Mouse (Mus musculus): ENCODE measurements around the gene Git2. TPM values are rescaled to one million over a fixed set of nuclear protein-coding genes. Genes with fewer than 3 reads are reported as not detected.
A peak's percentile ranks its signal among the peaks of the same experiment; 100 is the strongest.

Gene Git2
- total RNA-seq, 1 experiment, result 29.8 TPM

DNA sequence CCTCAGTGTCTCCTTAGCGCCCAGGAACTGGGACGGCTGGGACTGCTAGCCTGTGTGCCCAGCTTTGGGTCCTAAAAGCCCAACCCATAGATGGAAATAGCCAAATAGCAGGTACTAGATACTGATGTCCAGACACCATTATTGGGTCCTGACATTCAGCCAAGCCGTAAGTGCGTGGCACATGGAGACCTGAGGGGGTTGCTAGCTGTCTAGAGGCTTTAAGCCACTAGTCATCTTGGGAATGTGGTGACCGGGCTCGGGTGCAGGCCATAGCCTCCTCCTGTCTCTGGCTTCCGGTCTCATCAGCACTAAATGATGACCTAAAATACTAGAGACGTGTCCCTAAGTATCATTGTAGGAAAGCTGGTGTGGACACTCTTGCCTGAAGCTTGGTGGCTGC, 57.4 kb downstream of the Git2 start:
- H3K27ac ChIP-seq (ENCODE audit: insufficient read depth, low read depth, low read length, poor library complexity, severe bottlenecking), result no peak overlapping the region
- peaks cover 74% of the 10 kb centered on the region for H3K36me3 ChIP-seq (ENCODE audit: control insufficient read depth, insufficient read depth, low read length, poor library complexity, severe bottlenecking)
- H3K9ac ChIP-seq (ENCODE audit: insufficient read depth, low read depth, low read length, poor library complexity, severe bottlenecking), result no peak overlapping the region
- no peak for TF ChIP-seq MAFK (IDR thresholded peaks at IDR 0.05; ENCODE audit: insufficient read depth, low read depth, low read length)
- no peak for TF ChIP-seq ZNF384 (IDR thresholded peaks at IDR 0.05; ENCODE audit: low read depth, low read length)
- no peak for TF ChIP-seq HCFC1 (IDR thresholded peaks at IDR 0.05; ENCODE audit: borderline replicate concordance, insufficient read depth, low read length)
- no peak for TF ChIP-seq ZC3H11A (IDR thresholded peaks at IDR 0.05; ENCODE audit: borderline replicate concordance, low read depth, low read length)
- no peak for TF ChIP-seq CHD2 (IDR thresholded peaks at IDR 0.05; ENCODE audit: low read depth, low read length)
- H3K4me3 ChIP-seq (ENCODE audit: insufficient read depth in 1 of 2, low read depth in 1 of 2, low read length in 2 of 2, poor library complexity in 1 of 2, severe bottlenecking in 1 of 2), result no peak overlapping the region
- in situ Hi-C loops (cut with MboI; ENCODE audit: low sequenced_read_pairs in 2 of 2, unreplicated experiment in 2 of 2), result no loop called here
- H3K9me3 ChIP-seq (ENCODE audit: control insufficient read depth, insufficient read depth, low read depth, low read length), result no peaks in the 10 kb centered on the region
- H3K4me1 ChIP-seq (ENCODE audit: control insufficient read depth in 2 of 2, insufficient read depth in 2 of 2, low read length in 2 of 2, poor library complexity in 1 of 2), result peaks cover 0 to 6% of the 10 kb centered on the region in 2 experiments; a peak in 1 of 4 replicates
- no peak for DNase-seq (ENCODE audit: low read depth, low spot score)

DNA sequence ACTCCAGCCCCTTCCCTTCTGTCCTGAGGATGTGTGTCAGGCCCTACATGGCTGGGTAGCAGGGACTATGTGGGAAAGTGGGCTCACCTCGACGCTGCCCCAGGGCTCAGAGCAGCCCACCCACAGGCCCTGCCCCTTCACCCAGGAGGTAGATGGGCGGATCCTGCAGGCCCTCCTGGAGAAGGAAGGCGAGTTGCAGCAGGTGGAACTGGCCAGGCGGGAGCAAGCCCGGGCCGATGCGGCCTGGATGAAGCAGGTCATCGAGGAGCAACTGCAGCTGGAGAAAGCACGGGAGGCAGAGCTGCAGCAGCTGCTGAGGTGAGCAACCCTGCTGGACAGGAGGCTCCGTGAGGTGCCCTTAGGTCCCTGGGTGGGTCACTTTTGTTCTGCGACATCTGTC, 58.0 kb downstream of the Git2 start:
- peaks cover 77% of the 10 kb centered on the region for H3K36me3 ChIP-seq (ENCODE audit: control insufficient read depth, insufficient read depth, low read length, poor library complexity, severe bottlenecking)
- TF ChIP-seq ZNF384 (IDR thresholded peaks at IDR 0.05; ENCODE audit: low read depth, low read length) (no peak), CHD2 (IDR thresholded peaks at IDR 0.05; ENCODE audit: low read depth, low read length) (no peak)
- DNase-seq (ENCODE audit: low read depth, low spot score), result no peak
- H3K27ac ChIP-seq (ENCODE audit: insufficient read depth, low read depth, low read length, poor library complexity, severe bottlenecking), result no peak overlapping the region
- H3K4me3 ChIP-seq (ENCODE audit: insufficient read depth in 1 of 2, low read depth in 1 of 2, low read length in 2 of 2, poor library complexity in 1 of 2, severe bottlenecking in 1 of 2), result no peak overlapping the region
- no peak overlapping the region for H3K9ac ChIP-seq (ENCODE audit: insufficient read depth, low read depth, low read length, poor library complexity, severe bottlenecking)
- peaks cover 0 to 6% of the 10 kb centered on the region in 2 experiments; a peak in 1 of 4 replicates for H3K4me1 ChIP-seq (ENCODE audit: control insufficient read depth in 2 of 2, insufficient read depth in 2 of 2, low read length in 2 of 2, poor library complexity in 1 of 2)
- in situ Hi-C loops (cut with MboI; ENCODE audit: low sequenced_read_pairs in 2 of 2, unreplicated experiment in 2 of 2), result no loop called here
- H3K9me3 ChIP-seq (ENCODE audit: control insufficient read depth, insufficient read depth, low read depth, low read length), result no peaks in the 10 kb centered on the region

DNA sequence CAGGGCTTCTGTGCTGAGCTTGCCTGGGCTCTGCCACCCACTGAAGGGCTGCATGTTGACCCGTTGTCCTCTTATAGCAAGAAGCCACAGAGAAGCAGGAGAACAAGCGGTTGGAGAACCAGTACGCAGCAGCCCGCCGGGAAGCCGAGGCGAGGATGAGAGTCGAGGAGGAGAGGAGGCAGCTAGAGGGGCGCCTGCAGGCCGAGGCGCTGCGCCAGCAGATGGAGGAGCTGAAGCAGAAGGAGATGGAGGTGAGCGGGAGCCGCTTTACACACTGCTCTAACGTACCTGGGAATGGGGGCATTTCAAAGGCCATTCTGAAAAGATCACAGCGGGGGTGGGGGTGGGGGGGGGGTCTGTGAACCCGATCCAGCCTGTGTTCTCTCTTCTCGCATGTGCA, 60.8 kb downstream of the Git2 start:
- in situ Hi-C loops (cut with MboI; ENCODE audit: low sequenced_read_pairs in 2 of 2, unreplicated experiment in 2 of 2), result no loop called here
- Histone ChIP-seq H3K9ac (ENCODE audit: insufficient read depth, low read depth, low read length, poor library complexity, severe bottlenecking) (no peak overlapping the region), H3K27ac (ENCODE audit: insufficient read depth, low read depth, low read length, poor library complexity, severe bottlenecking) (no peak overlapping the region), H3K4me3 (ENCODE audit: insufficient read depth in 1 of 2, low read depth in 1 of 2, low read length in 2 of 2, poor library complexity in 1 of 2, severe bottlenecking in 1 of 2) (no peak overlapping the region), H3K36me3 (ENCODE audit: control insufficient read depth, insufficient read depth, low read length, poor library complexity, severe bottlenecking) (peaks cover 63% of the 10 kb centered on the region), H3K4me1 (ENCODE audit: control insufficient read depth in 2 of 2, insufficient read depth in 2 of 2, low read length in 2 of 2, poor library complexity in 1 of 2) (peaks cover 0 to 9% of the 10 kb centered on the region in 2 experiments; a peak in 1 of 4 replicates), H3K9me3 (ENCODE audit: control insufficient read depth, insufficient read depth, low read depth, low read length) (no peaks in the 10 kb centered on the region)
- no peak for TF ChIP-seq HCFC1 (IDR thresholded peaks at IDR 0.05; ENCODE audit: borderline replicate concordance, insufficient read depth, low read length)
- TF ChIP-seq MAFK (IDR thresholded peaks at IDR 0.05; ENCODE audit: insufficient read depth, low read depth, low read length), result no peak
- TF ChIP-seq ZNF384 (IDR thresholded peaks at IDR 0.05; ENCODE audit: low read depth, low read length), result no peak
- no peak for TF ChIP-seq CHD2 (IDR thresholded peaks at IDR 0.05; ENCODE audit: low read depth, low read length)
- TF ChIP-seq ZC3H11A (IDR thresholded peaks at IDR 0.05; ENCODE audit: borderline replicate concordance, low read depth, low read length), result no peak
- no peak for DNase-seq (ENCODE audit: low read depth, low spot score)

- TF ChIP-seq CHD2 (IDR thresholded peaks at IDR 0.05; ENCODE audit: low read depth, low read length) (no peak), HCFC1 (IDR thresholded peaks at IDR 0.05; ENCODE audit: borderline replicate concordance, insufficient read depth, low read length) (no peak), MAFK (IDR thresholded peaks at IDR 0.05; ENCODE audit: insufficient read depth, low read depth, low read length) (no peak), ZNF384 (IDR thresholded peaks at IDR 0.05; ENCODE audit: low read depth, low read length) (no peak), ZC3H11A (IDR thresholded peaks at IDR 0.05; ENCODE audit: borderline replicate concordance, low read depth, low read length) (no peak)
- Histone ChIP-seq H3K4me3 (ENCODE audit: insufficient read depth in 1 of 2, low read depth in 1 of 2, low read length in 2 of 2, poor library complexity in 1 of 2, severe bottlenecking in 1 of 2) (peak overlapping the region; percentile 28 to 53; a peak in 3 of 4 replicates), H3K9me3 (ENCODE audit: control insufficient read depth, insufficient read depth, low read depth, low read length) (no peaks in the 10 kb centered on the region), H3K9ac (ENCODE audit: insufficient read depth, low read depth, low read length, poor library complexity, severe bottlenecking) (peak overlapping the region; percentile 23; the same call in 1 of the 2 replicates), H3K4me1 (ENCODE audit: control insufficient read depth in 2 of 2, insufficient read depth in 2 of 2, low read length in 2 of 2, poor library complexity in 1 of 2) (peaks cover 0 to 8% of the 10 kb centered on the region in 2 experiments; a peak in 1 of 4 replicates), H3K36me3 (ENCODE audit: control insufficient read depth, insufficient read depth, low read length, poor library complexity, severe bottlenecking) (peaks cover 22% of the 10 kb centered on the region), H3K27ac (ENCODE audit: insufficient read depth, low read depth, low read length, poor library complexity, severe bottlenecking) (no peak overlapping the region)
- in situ Hi-C loops (cut with MboI; ENCODE audit: low sequenced_read_pairs in 2 of 2, unreplicated experiment in 2 of 2), result no loop called here
- no peak for DNase-seq (ENCODE audit: low read depth, low spot score)
These were observed 66.0 kb downstream of the Git2 start for GRCm38 (mm10) chr5:114709357-114709756.

DNA sequence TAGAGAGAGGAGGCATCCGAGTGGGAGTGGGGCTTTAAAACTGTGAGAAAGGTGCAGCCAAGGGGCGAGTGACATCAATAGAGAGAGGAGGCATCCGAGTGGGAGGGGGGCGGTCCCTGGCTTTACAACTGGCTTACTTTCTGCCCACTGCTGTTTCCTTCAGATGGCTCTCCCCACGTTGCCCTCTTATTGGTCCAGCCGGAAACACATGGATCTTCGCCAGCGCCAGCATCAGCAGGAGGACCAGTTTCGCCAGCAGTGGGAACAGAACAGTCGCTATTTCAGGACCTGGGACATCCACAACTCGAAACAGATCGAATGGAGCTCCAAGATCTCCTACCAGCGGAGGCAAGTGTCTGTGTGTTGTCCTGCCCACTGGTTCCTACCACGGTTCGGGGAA, 66.8 kb downstream of the Git2 start:
- H3K9ac ChIP-seq (ENCODE audit: insufficient read depth, low read depth, low read length, poor library complexity, severe bottlenecking), result peak overlapping the region; percentile 92; the same call in 1 of the 2 replicates
- TF ChIP-seq MAFK (IDR thresholded peaks at IDR 0.05; ENCODE audit: insufficient read depth, low read depth, low read length) (no peak), ZC3H11A (IDR thresholded peaks at IDR 0.05; ENCODE audit: borderline replicate concordance, low read depth, low read length) (no peak)
- no peak for DNase-seq (ENCODE audit: low read depth, low spot score)
- peaks cover 0 to 8% of the 10 kb centered on the region in 2 experiments; a peak in 1 of 4 replicates for H3K4me1 ChIP-seq (ENCODE audit: control insufficient read depth in 2 of 2, insufficient read depth in 2 of 2, low read length in 2 of 2, poor library complexity in 1 of 2)
- in situ Hi-C loops (cut with MboI; ENCODE audit: low sequenced_read_pairs in 2 of 2, unreplicated experiment in 2 of 2), result no loop called here
- H3K36me3 ChIP-seq (ENCODE audit: control insufficient read depth, insufficient read depth, low read length, poor library complexity, severe bottlenecking), result peaks cover 18% of the 10 kb centered on the region
- H3K27ac ChIP-seq (ENCODE audit: insufficient read depth, low read depth, low read length, poor library complexity, severe bottlenecking), result no peak overlapping the region
- H3K4me3 ChIP-seq (ENCODE audit: insufficient read depth in 1 of 2, low read depth in 1 of 2, low read length in 2 of 2, poor library complexity in 1 of 2, severe bottlenecking in 1 of 2), result peak overlapping the region; percentile 86 to 99
- H3K9me3 ChIP-seq (ENCODE audit: control insufficient read depth, insufficient read depth, low read depth, low read length), result no peaks in the 10 kb centered on the region

All from ES-E14 (cell line).